16 mouse cellular contexts compared by ENCODE assay signal in the genomic region with DNA sequence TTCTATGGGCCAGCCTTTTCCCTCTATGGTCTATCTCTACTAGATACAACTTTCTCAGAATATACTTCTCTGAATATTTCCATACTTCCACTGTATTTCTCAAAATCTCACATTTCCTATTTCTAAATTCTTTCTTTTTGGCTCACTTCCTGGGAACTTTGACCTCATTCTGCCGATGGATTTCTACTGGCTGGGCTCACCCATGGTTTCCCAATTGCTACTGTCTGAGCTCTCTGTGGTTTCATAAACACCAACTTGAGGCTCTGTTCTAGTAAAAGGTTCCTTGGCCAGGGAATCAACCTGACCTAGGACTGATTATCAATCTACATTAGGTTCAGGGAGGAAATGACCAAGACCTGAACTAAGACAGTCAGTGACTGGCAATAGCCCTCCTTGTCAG.
"Had no signal": no experiment of that assay in that cellular context is flagged by ENCODE, and none has a peak within 500 bp of the region (broad histone marks: within the 10 kb centered on the region; RNA-seq: fewer than 3 reads in every experiment).

No protein-coding gene starts in this region.

- H3K9me3 ChIP-seq: limb, embryonic 12.5 days; liver, embryonic 15.5 days; midbrain, embryonic 15.5 days; neural tube, embryonic 12.5 days; stomach, embryonic 15.5 days had no signal

- H3K4me3 ChIP-seq: limb, embryonic 12.5 days; liver, embryonic 15.5 days; megakaryocyte, embryonic 14.5 days; midbrain, embryonic 15.5 days; neural tube, embryonic 12.5 days; stomach, embryonic 15.5 days had no signal

- H3K4me2 ChIP-seq: limb, embryonic 12.5 days; liver, embryonic 11.5 days; liver, embryonic 15.5 days; midbrain, embryonic 11.5 days; midbrain, embryonic 15.5 days; neural tube, embryonic 12.5 days; stomach, embryonic 15.5 days had no signal

- H3K27me3 ChIP-seq: stomach, embryonic 15.5 days had no signal

- H3K27ac ChIP-seq: limb, embryonic 12.5 days; liver, embryonic 15.5 days; midbrain, embryonic 15.5 days; neural tube, embryonic 12.5 days; stomach, embryonic 15.5 days had no signal

- ATAC-seq: inflammation-experienced regulatory T-cells, adult 6 months; intestine, postnatal 0 days; midbrain, embryonic 15.5 days had no signal

- DNase-seq: kidney, adult 8-10 months; kidney, postnatal 36 days; retina, postnatal 1 day; right cerebral cortex, postnatal 14 days; thymus, adult 2 months; thymus, postnatal 25 days had no signal

- H3K4me1 ChIP-seq: limb, embryonic 12.5 days; neural tube, embryonic 12.5 days; stomach, embryonic 15.5 days had no signal

- H3K9ac ChIP-seq: limb, embryonic 12.5 days; liver, embryonic 15.5 days; midbrain, embryonic 15.5 days; neural tube, embryonic 12.5 days; stomach, embryonic 15.5 days had no signal

- H3K36me3 ChIP-seq: limb, embryonic 12.5 days; liver, embryonic 15.5 days; midbrain, embryonic 15.5 days; neural tube, embryonic 12.5 days; stomach, embryonic 15.5 days had no signal
